Mouse (Mus musculus) MEL (cell line): ENCODE measurements around the gene Mpig6b. TPM values are rescaled to one million over a fixed set of nuclear protein-coding genes. Genes with fewer than 3 reads are reported as not detected.

ENCODE experiments used
- DNase-seq: peaks from one replicate; pipeline ENCODE4 v3.0.0; 2011; ENCODE audit warnings: low read depth, low spot score
- H3K27ac ChIP-seq: 2 replicates; pipeline ENCODE4 v1.5.1; 2012; ENCODE audit warnings: low read depth, mild to moderate bottlenecking, control low read depth, low read length, moderate library complexity; ENCODE audit not compliant: control insufficient read depth
- H3K27me3 ChIP-seq, 2 experiments: fragments of 150-350 bp in 1 of 2; sonication (generic) in 1 of 2; 2 replicates each; pipeline ENCODE4 v1.6.1; 2012; ENCODE audit warnings: low read length in 2 of 2, mild to moderate bottlenecking in 2 of 2, improper control_type of control experiment in 1 of 2, moderate library complexity in 1 of 2; ENCODE audit not compliant: insufficient read depth in 2 of 2, control insufficient read depth in 1 of 2
- H3K36me3 ChIP-seq, 2 experiments: 2 replicates each; pipeline ENCODE4 v1.6.1; 2012 to 2014; ENCODE audit warnings: low read length in 2 of 2, improper control_type of control experiment in 1 of 2, inconsistent platforms in 1 of 2, mild to moderate bottlenecking in 1 of 2; ENCODE audit not compliant: insufficient read depth in 2 of 2, control insufficient read depth in 1 of 2
- H3K4me1 ChIP-seq, 2 experiments: fragments of 150-350 bp in 1 of 2; sonication (generic) in 1 of 2; 2 replicates each; pipeline ENCODE4 v1.6.1; 2012; ENCODE audit warnings: low read length in 2 of 2, improper control_type of control experiment in 1 of 2, mild to moderate bottlenecking in 1 of 2; ENCODE audit not compliant: insufficient read depth in 2 of 2, control insufficient read depth in 1 of 2
- H3K4me3 ChIP-seq, 2 experiments: fragments of 150-350 bp in 1 of 2; sonication (generic) in 1 of 2; 2 replicates each; pipeline ENCODE4 v1.5.1; 2012; ENCODE audit warnings: low read depth in 2 of 2, low read length in 2 of 2, mild to moderate bottlenecking in 2 of 2, moderate library complexity in 2 of 2, control low read depth in 1 of 2, improper control_type of control experiment in 1 of 2; ENCODE audit not compliant: control insufficient read depth in 1 of 2, insufficient read depth in 1 of 2
- H3K79me2 ChIP-seq: 2 replicates; pipeline ENCODE4 v1.6.1; 2012; ENCODE audit warnings: mild to moderate bottlenecking, low read length, moderate library complexity; ENCODE audit not compliant: control insufficient read depth, poor library complexity, insufficient read depth
- H3K9ac ChIP-seq: 2 replicates; pipeline ENCODE4 v1.6.1; 2012; ENCODE audit warnings: low read depth, mild to moderate bottlenecking, control low read depth, low read length, moderate library complexity; ENCODE audit not compliant: control insufficient read depth, poor library complexity, severe bottlenecking
- H3K9me3 ChIP-seq: fragments of 150-350 bp; sonication (generic); replicated peaks from 2 replicates; pipeline ENCODE4 v1.6.1; 2012; ENCODE audit warnings: mild to moderate bottlenecking, low read length, improper control_type of control experiment, moderate library complexity; ENCODE audit not compliant: insufficient read depth
- BHLHE40 ChIP-seq: IDR thresholded peaks from 2 replicates; pipeline ENCODE4 v1.6.1; 2012; ENCODE audit warnings: low read depth, mild to moderate bottlenecking, inconsistent platforms, low read length, improper control_type of control experiment, borderline replicate concordance
- CHD1 ChIP-seq: IDR thresholded peaks from 2 replicates; pipeline ENCODE4 v1.6.1; 2012; ENCODE audit warnings: low read depth, mild to moderate bottlenecking, inconsistent platforms, low read length, improper control_type of control experiment
- CHD2 ChIP-seq: IDR thresholded peaks from 2 replicates; pipeline ENCODE4 v1.6.1; 2011; ENCODE audit warnings: low read length, improper control_type of control experiment
- E2F4 ChIP-seq: IDR thresholded peaks from 2 replicates; pipeline ENCODE4 v1.6.1; 2011; ENCODE audit warnings: low read depth, low read length, improper control_type of control experiment, borderline replicate concordance
- EP300 ChIP-seq, 2 experiments: IDR thresholded peaks; 2 replicates each; pipeline ENCODE4 v1.6.1; 2011; ENCODE audit warnings: improper control_type of control experiment in 2 of 2, low read length in 2 of 2, low read depth in 1 of 2, mild to moderate bottlenecking in 1 of 2
- ETS1 ChIP-seq: IDR thresholded peaks from 2 replicates; pipeline ENCODE4 v1.6.1; 2012; ENCODE audit warnings: low read depth, mild to moderate bottlenecking, inconsistent platforms, low read length, improper control_type of control experiment, moderate library complexity
- GABPA ChIP-seq: IDR thresholded peaks from 2 replicates; pipeline ENCODE4 v1.6.1; 2012; ENCODE audit warnings: low read depth, mild to moderate bottlenecking, inconsistent platforms, low read length, improper control_type of control experiment, moderate library complexity
- JUND ChIP-seq: IDR thresholded peaks from 2 replicates; pipeline ENCODE4 v1.6.1; 2011; ENCODE audit warnings: low read depth, mild to moderate bottlenecking, improper control_type of control experiment, low read length
- KAT2A ChIP-seq: conservative IDR thresholded peaks from 2 replicates; pipeline ENCODE4 v1.6.1; 2012; ENCODE audit warnings: low read depth, low read length, improper control_type of control experiment, inconsistent platforms
- MAX ChIP-seq: IDR thresholded peaks from 2 replicates; pipeline ENCODE4 v1.6.1; 2011; ENCODE audit warnings: low read length, improper control_type of control experiment
- MEF2A ChIP-seq: IDR thresholded peaks from 2 replicates; pipeline ENCODE4 v1.6.1; 2014; ENCODE audit warnings: low read depth, mild to moderate bottlenecking, inconsistent platforms, low read length, improper control_type of control experiment; ENCODE audit not compliant: poor library complexity, insufficient replicate concordance, severe bottlenecking; ENCODE audit errors: extremely low read depth
- MXI1 ChIP-seq: IDR thresholded peaks from 2 replicates; pipeline ENCODE4 v1.6.1; 2011; ENCODE audit warnings: mild to moderate bottlenecking, low read depth, low read length, improper control_type of control experiment
- MYB ChIP-seq: IDR thresholded peaks from 2 replicates; pipeline ENCODE4 v1.6.1; 2011; ENCODE audit warnings: mild to moderate bottlenecking, low read depth, low read length, improper control_type of control experiment
- POLR2AphosphoS5 ChIP-seq: IDR thresholded peaks from 2 replicates; pipeline ENCODE4 v1.6.1; 2012; ENCODE audit warnings: low read depth, borderline replicate concordance, mild to moderate bottlenecking, inconsistent platforms, low read length, moderate library complexity, mixed read lengths
- SIN3A ChIP-seq: IDR thresholded peaks from 2 replicates; pipeline ENCODE4 v1.6.1; 2012; ENCODE audit warnings: low read length, improper control_type of control experiment, inconsistent platforms
- SMC3 ChIP-seq: IDR thresholded peaks from 2 replicates; pipeline ENCODE4 v1.6.1; 2011; ENCODE audit warnings: low read depth, low read length, improper control_type of control experiment
- TAL1 ChIP-seq: IDR thresholded peaks from 2 replicates; pipeline ENCODE4 v1.6.1; 2012; ENCODE audit warnings: mild to moderate bottlenecking, inconsistent platforms, low read length, moderate library complexity, mixed read lengths
- TBP ChIP-seq: IDR thresholded peaks from 2 replicates; pipeline ENCODE4 v1.8.0; 2011; ENCODE audit warnings: low read depth, low read length, improper control_type of control experiment
- TCF12 ChIP-seq: IDR thresholded peaks from 2 replicates; pipeline ENCODE4 v1.6.1; 2014; ENCODE audit warnings: low read depth, mild to moderate bottlenecking, inconsistent platforms, low read length, improper control_type of control experiment, moderate library complexity
- UBTF ChIP-seq: IDR thresholded peaks from 2 replicates; pipeline ENCODE4 v1.6.1; 2012; ENCODE audit warnings: low read depth, mild to moderate bottlenecking, inconsistent platforms, low read length, improper control_type of control experiment, moderate library complexity, borderline replicate concordance; ENCODE audit not compliant: insufficient read depth
- USF1 ChIP-seq: IDR thresholded peaks from 2 replicates; pipeline ENCODE4 v1.6.1; 2014; ENCODE audit warnings: low read depth, mild to moderate bottlenecking, inconsistent platforms, low read length, improper control_type of control experiment, moderate library complexity
- ZC3H11A ChIP-seq: IDR thresholded peaks from 2 replicates; pipeline ENCODE4 v1.6.1; 2012; ENCODE audit warnings: low read depth, mild to moderate bottlenecking, inconsistent platforms, low read length, improper control_type of control experiment
- ZMIZ1 ChIP-seq: IDR thresholded peaks from 2 replicates; pipeline ENCODE4 v1.6.1; 2012; ENCODE audit warnings: low read depth, mild to moderate bottlenecking, inconsistent platforms, low read length, improper control_type of control experiment, moderate library complexity
- polyA plus RNA-seq, 2 experiments: library from polyadenylated mRNA; stranded (reverse) in 1 of 2; unstranded in 1 of 2; fragments of >175 nt in 1 of 2; fragments of >200 nt in 1 of 2; gene quantifications; 2 replicates each; pipeline versions ENCODE4 v1.2.1 to v1.2.4; 2012; ENCODE audit warnings: low replicate concordance in 2 of 2, low read depth in 1 of 2; ENCODE audit not compliant: insufficient read length in 2 of 2, insufficient read depth in 1 of 2, missing spikeins in 1 of 2
- total RNA-seq: library from RNA; depleted of rRNA; stranded (reverse); fragments of 300-350 nt; gene quantifications from 2 replicates; pipeline ENCODE4 v1.2.3, GENCODE M21; 2012

Gene Mpig6b
- total and polyA plus RNA-seq, 3 experiments: not detected

GRCm38 (mm10) chr17:35057090-35057489, 8.9 kb downstream of the Mpig6b start:
- H3K9me3 ChIP-seq: no peaks in the 10 kb centered on the region
- no peak overlapping the region for H3K27ac ChIP-seq
- peaks cover 0 to 10% of the 10 kb centered on the region in 2 experiments; a peak in 3 of 4 replicates for H3K4me1 ChIP-seq
- H3K27me3 ChIP-seq: no peaks in the 10 kb centered on the region
- H3K4me3 ChIP-seq: no peak overlapping the region
- peaks cover 22% of the 10 kb centered on the region for H3K79me2 ChIP-seq
- peaks cover 16 to 18% of the 10 kb centered on the region in 2 experiments for H3K36me3 ChIP-seq
- TF ChIP-seq USF1 (no peak), CHD2 (no peak), SIN3A (peak; percentile 59; the same call in 1 of the 2 replicates), TBP (0 out of 2 replicates have a peak, but pooled peaks have one; percentile 8), KAT2A (no peak), GABPA (no peak), ZMIZ1 (no peak), MAX (no peak), MXI1 (peak; percentile 42; the same call in 1 of the 2 replicates), CHD1 (no peak), BHLHE40 (peak; percentile 53; the same call in 1 of the 2 replicates), ETS1 (peak; percentile 42; the same call in 1 of the 2 replicates), TAL1 (peak; percentile 35; the same call in 1 of the 2 replicates), SMC3 (no peak), MEF2A (no peak), EP300 (IDR thresholded peaks at IDR 0.05; ENCODE audit: low read depth in 1 of 2, low read length in 2 of 2) (peak; percentile 17 to 52; a peak in 2 of 4 replicates), ZC3H11A (no peak), TCF12 (peak; percentile 45; the same call in 1 of the 2 replicates), POLR2AphosphoS5 (no peak), MYB (no peak), UBTF (no peak), E2F4 (no peak), JUND (peak; percentile 69; the same call in 1 of the 2 replicates)
- peak; percentile 50 for DNase-seq
- no peak overlapping the region for H3K9ac ChIP-seq
